Mouse (Mus musculus): ENCODE data around the gene Mrpl17.

Mrpl17 gene

DNA sequence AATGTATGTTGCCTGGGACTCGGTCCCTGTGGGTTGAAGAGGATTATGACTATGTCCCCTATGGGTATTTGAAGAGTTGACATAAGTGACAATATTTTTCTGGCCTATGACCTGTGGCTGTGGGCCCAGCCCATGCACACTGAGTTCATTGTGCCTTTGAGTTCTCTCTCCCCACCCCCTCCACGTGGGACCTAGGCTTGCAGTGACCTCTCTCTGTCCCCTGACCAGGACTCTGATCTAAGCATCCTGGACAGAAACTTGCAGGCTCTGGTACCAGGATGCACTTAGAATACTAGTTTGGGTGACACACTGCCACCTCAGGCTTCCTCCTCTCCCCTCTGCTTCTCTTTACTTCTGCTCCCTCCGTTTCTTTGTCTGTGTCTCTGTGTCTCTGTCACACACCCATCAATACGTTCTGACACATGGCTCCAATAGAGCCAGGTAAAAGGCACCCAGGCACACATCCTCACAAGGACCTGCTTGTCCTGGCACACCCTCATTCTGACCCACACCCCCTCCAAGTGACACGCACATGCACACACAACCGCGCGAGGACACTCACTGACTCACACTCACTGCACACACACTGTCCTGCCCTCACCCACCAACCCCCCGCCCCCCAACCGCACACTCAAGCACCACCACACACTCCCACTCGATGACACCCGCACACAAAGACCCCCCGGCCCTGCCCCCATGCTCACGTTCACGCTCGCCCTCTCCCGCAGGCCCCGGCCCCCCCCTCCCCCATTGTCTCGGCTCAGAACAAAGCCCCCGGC lies 24.2 kb downstream of the Mrpl17 start:
- no peak for DNase-seq (ENCODE audit: low spot score)

DNA sequence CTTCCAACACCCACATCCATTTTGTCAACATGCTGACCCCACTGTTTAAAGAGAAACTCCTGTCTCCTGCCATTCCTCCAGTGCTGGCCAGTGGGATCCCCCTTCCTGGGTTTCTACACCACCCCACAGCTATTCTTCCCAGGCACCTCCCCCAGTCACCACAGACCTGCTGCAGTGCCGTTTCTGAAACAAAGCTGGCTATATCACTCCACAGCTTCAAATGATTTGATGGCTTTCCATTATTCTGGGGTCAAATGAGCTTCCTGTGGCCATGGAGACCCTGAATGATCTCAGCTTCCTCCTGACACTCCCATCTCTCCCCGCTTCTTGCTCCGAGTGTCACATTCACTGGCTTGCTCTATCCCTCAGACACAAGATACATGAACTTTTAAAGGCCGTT lies 26.3 kb downstream of the Mrpl17 start:
- DNase-seq (ENCODE audit: low spot score) = no peak

DNA sequence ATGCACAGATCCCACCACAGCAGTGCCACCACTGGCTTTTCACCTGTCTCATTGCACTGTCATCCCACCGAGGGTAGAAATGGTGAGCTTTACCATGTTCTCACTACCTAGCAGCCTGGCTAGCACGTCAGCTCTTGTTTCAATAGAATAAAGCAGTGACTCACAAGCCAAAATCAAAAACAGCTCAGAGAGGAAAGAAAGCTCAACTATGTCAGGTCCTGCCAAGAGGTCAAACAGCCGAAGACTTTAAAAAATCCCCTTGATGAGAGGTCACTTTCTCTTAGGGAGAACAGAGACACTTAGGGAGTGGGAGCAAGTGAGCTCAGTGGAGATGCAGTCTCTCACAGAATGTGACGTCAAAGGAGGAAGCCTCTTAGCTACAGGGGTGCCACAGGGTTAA lies 27.0 kb downstream of the Mrpl17 start:
- no peak for DNase-seq (ENCODE audit: low spot score)

DNA sequence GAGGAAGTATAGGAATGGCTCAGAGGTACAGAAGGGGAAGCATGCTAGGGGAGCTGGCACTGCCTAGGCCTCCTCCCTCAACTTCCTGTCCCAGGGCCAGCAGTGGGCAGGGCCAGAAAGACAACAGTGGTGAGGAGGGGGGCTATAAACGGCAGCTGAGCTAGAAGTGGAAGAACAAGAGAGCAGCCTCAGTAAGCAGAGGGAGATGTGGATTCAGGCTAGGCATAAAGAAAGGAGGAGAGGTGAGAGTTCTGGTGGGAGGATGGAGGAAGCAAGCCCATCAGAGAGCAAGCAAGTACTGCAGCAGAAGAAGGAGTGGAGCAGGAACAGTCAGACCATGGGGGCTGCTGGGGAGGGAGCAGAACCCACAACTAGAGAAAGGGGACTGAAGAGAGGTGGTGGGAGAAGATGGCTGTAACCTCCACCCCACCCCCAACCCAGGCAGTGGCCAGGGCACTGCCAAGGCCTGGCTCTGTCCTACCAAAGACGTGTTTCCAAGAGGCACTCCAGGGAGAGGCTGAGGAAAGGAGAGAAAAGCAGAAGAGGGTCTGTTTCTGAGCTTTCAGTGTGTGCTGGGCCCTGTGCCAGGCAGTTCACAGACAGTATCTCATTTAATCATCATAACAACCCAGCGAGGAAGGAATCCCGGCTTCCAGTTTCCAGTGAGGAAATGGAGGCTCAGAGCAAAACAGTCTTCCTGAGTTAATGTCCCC lies 32.2 kb downstream of the Mrpl17 start:
- no peak for DNase-seq (ENCODE audit: low spot score)

DNA sequence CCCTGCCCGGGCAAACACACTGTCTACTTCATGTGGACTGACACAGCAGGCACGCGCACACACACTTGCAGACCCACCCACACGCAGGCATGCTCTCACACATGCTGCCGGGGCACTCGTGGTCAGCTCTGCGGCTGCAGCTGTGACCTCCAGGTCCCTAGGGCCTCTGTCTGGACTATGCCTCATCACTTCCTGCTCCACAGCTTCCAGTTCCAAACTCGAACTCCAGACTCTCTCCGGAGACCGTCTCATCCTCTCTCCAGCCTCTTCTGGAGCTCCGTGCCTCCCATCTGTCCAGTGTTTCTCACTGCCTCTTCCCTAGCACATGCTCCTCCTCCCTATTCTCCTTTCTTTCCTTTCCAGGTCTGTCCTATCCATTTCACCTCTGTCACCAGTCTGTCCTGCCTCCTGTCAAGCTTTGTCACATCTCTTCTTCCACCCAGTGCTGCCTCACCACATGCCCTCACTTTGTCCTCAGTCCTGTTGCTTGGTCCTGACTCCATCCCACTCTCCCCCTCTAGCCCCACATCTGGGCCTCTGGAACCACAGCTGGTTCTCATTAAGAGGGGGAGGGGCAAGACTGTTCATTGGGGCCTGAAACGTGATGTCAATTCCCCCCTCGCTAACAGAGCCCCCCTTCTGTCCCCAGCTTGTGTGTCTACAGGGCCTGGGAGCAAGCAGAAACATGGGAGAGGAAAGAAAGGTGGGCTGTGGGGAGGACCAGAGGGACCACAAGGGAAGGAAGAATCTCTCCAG lies 32.9 kb downstream of the Mrpl17 start:
- no peak for DNase-seq (ENCODE audit: low spot score)

DNA sequence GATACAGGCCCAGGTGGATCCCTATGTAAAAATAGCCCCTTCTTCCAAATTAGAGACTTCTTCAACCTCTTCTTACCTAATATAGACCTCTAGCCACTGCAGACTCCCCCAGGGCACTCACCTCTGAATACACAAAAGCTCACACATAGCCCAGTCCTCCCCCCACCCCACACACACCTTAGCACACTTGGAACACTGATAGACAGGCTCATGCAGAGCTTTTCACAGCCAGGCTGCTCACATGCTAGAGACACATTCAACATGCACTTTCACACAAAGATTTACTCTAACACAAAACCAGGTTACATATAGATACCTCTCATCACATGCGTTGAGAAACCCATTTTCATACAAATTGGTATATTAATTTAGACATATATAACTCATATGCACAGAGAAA lies 33.6 kb downstream of the Mrpl17 start:
- no peak for DNase-seq (ENCODE audit: low spot score)

DNA sequence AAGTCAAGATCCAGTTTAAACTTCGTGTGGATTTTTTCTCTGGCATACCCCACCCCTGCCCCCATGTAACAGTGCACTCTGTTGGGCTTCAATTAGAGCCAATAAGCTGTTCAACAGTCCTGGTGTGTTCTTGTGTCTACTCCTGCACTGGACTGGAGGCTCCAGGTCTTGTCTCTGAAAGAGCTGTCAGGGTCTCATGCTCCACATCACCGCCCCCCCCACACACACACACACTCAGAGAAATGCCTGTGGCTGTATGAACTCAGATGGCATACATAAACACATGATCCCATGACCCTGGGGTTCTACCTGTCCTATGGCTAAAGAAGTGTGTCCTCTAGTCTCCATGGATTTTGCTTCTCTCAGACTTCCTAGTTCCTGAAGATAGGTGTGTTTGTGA lies 34.9 kb downstream of the Mrpl17 start:
- DNase-seq (ENCODE audit: low spot score) = no peak

DNA sequence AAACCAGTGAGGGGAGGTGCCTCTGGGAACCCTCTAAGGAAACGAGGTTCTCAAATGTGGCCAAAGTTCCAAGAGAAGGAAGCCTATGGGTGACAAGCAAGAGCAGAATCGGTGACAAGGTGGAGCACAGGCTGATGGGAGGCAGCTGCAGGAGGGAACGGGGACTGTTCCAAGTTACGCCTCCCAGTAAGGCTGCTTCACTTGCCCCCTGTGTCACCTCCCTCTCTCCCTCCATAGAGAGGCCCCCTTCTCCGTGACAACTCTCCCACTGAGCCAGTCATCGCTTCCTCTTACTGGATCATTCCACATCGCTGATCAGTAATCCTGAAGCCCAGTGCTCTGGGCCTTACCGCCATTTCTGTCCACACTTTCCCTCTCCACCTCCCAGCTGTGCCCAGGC lies 36.2 kb downstream of the Mrpl17 start:
- DNase-seq (ENCODE audit: low spot score) = no peak

GRCm38 (mm10) chr7:105773041-105773440 lies 37.9 kb downstream of the Mrpl17 start:
- DNase-seq (ENCODE audit: low spot score) = no peak

DNA sequence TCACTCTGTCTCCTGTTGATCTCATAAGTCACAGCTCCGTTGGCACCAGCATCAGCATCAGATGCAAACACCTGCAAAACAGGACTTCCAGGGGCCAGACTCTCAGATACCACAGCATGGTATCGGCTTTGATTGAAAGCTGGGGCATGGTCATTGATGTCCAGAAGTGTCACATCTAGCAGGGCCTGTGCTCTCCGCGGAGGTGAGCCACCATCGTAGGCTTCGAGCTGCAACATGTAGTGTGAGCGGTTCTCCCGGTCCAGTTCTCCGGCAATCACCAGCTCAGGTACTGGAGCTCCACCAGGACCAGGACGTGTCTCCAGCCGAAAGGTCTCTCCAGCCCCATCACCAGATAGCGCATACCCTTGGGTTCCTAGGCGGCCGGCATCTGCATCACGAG lies 38.6 kb downstream of the Mrpl17 start:
- no peak for DNase-seq (ENCODE audit: low spot score)

- no peak for DNase-seq (ENCODE audit: low spot score)
Measured at GRCm38 (mm10) chr7:105769959-105770358, 40.9 kb downstream of the Mrpl17 start.

GRCm38 (mm10) chr7:105767729-105768165 lies 43.2 kb downstream of the Mrpl17 start:
- DNase-seq (ENCODE audit: low spot score) = no peak

DNA sequence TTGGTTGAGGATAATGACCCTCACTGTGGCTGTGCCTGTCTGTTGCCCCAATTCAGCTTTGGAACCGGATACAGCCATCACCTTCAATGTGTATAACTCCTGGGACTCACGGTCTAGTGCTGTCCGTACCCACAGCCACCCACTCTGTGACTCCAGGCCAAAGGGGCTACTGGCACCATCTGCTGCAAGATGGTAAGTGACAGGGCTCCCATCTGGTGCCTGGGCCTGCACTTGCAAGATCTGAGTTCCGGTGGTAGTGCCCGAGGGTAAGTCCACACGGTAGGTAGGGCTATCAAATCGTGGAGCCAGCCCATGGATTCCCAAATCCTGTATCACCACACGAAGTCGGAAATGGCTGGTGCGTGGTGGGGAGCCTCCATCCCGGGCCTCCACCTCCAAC lies 46.6 kb downstream of the Mrpl17 start:
- DNase-seq (ENCODE audit: low spot score) = no peak

GRCm38 (mm10) chr7:105762517-105763270 lies 48.2 kb downstream of the Mrpl17 start:
- no peak for DNase-seq (ENCODE audit: low spot score)

- DNase-seq (ENCODE audit: low spot score) = no peak
Measured at GRCm38 (mm10) chr7:105761813-105762484, 49.0 kb downstream of the Mrpl17 start.

DNA sequence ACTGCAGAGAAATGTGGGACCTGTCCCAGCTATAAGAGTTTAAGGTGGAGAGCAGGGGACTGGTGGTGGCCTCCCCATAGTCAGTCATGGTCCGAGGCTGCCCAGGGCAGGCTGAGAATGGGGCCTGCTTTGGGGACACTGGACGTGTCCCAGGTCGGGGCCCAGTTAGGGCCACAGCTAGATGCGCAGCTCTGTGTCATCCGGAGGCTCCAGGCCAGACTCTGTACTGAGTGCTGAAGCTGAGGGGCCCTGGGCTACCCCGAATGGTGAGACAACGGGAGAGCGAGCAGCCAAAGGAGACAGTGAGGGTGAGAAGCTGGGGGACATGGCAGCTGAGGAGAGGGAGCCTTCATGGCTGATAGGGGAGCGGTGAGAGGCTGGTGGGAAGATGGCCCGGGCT lies 57.6 kb downstream of the Mrpl17 start:
- no peak for DNase-seq (ENCODE audit: low spot score)

All from spleen, adult 12 weeks (tissue).